Mouse (Mus musculus) myocyte (in vitro differentiated cells): Measurements from ENCODE around the gene Galnt7.
"Not testable (repeated sequence)": the region's sequence is repeated elsewhere in the genome, so short reads cannot be mapped to it uniquely, and the experiment has no call there.

Experiments used
- MAX ChIP-seq: IDR thresholded peaks from one replicate; pipeline ENCODE4 v1.6.1; 2011; ENCODE audit warnings: low read depth, mild to moderate bottlenecking, control low read depth
- POLR2A ChIP-seq: IDR thresholded peaks from one replicate; pipeline ENCODE4 v1.6.1; 2011; ENCODE audit warnings: low read depth, mild to moderate bottlenecking, control low read depth, moderate library complexity; ENCODE audit not compliant: insufficient read length
- POLR2AphosphoS2 ChIP-seq: IDR thresholded peaks from one replicate; pipeline ENCODE4 v1.6.1; 2011; ENCODE audit warnings: low read depth, control low read depth; ENCODE audit not compliant: insufficient read length
- TCF3 ChIP-seq: IDR thresholded peaks from one replicate; pipeline ENCODE4 v1.6.1; 2011; ENCODE audit warnings: low read depth, control low read depth; ENCODE audit not compliant: insufficient read length

DNA sequence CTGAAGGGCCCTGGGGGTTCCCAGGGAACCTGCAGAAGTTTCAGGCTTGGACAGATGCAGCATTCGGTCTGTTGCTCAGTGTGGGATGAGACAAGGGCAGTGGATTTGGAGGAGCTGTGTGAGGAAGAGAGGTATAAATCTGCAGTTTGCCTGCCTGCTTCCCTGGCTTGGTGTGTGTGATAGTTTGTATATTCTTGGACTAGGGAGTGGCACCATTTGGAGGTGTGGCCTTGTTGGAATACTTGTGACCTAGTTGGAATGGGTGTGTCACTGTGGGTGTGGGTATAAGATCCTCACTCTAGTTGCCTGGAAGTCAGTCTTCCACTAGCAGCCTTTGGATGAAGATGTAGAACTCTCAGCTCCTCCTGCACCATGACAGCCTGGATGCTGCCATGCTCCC lies 147.3 kb downstream of the Galnt7 start:
- TF ChIP-seq TCF3, POLR2AphosphoS2, MAX, POLR2A: not testable (repeated sequence)
